Mouse (Mus musculus): ENCODE measurements at regions not wholly inside any gene's neighbourhood (a gene's known extent, or its start where the extent isn't known, plus 50 kb on each side); places are given as distances from the start of the nearest gene placed in this dataset.
A peak's percentile ranks its signal among the peaks of the same experiment; 100 is the strongest.

DNA sequence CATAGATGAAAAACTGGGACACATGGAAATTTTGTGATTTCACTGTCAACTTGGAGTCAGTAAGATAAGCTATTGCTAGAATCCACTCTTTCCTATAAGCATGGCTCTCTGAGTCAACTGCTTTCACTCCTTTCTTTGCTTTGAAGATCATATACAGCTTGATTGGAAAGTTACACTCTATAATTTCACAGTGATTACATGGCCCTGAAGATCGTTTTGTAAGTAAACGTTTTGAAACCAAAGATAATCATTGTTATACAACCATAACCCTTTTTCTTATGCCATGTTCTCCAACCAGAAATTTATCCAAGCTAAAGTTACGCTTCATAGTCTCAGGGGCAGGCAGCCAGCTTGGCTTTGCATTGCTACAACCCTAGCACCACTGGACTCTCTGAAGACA is 322.1 kb upstream of the N6amt1 start:
- Histone ChIP-seq H3K4me3 (ENCODE audit: low read depth, low read length) (no peak overlapping the region), H3K4me1 (ENCODE audit: control insufficient read depth, insufficient read depth, low read length) (no peaks in the 10 kb centered on the region), H3K36me3 (ENCODE audit: control insufficient read depth, insufficient read depth, low read length) (no peaks in the 10 kb centered on the region), H3K4me2 (ENCODE audit: low read length) (no peak overlapping the region), H3K27ac (ENCODE audit: low read length) (no peak overlapping the region), H3K27me3 (ENCODE audit: control insufficient read depth, insufficient read depth, low read depth, low read length) (no peaks in the 10 kb centered on the region), H3K9ac (ENCODE audit: low read depth, low read length) (no peak overlapping the region), H3K9me3 (replicated peaks; ENCODE audit: control insufficient read depth, low read length, poor library complexity, severe bottlenecking) (no peaks in the 10 kb centered on the region)
- WGBS = 87% methylated on average over 3 of the region's 3 CpGs
- ATAC-seq = no peak

DNA sequence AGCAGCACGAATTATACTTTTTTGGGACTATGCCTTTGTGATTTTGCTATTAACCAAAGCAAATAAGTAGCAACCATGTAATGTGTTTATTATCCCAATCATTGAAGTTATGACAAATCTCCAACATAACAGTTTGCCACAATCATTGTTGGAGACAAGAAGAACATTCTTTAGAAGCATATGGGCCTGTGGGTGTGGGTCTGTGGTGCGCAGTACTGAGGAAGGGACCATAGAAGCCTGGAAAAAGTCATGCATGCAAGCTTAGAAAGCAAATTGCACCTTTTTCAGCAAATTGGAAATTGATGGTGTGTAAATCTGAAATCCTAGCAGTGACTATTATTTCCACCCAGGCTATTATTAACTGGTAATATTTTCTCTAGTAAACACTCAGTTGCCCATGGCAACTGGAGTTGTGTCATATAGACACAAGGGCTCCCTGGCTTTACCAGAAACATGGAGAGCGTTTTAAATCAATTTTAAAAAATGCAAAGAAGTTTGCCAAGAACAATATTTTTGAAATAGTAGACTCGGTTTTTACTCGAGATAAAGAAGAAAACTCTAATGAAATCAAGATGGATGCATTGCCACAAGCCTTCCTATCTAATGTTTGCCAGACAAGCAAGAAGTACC is 325.4 kb upstream of the N6amt1 start:
- 86% methylated on average over 5 of the region's 5 CpGs for WGBS
- H3K4me3 ChIP-seq (ENCODE audit: low read depth, low read length) = no peak overlapping the region
- H3K4me1 ChIP-seq (ENCODE audit: control insufficient read depth, insufficient read depth, low read length) = no peaks in the 10 kb centered on the region
- ATAC-seq = no peak
- H3K27ac ChIP-seq (ENCODE audit: low read length) = no peak overlapping the region
- no peaks in the 10 kb centered on the region for H3K9me3 ChIP-seq (replicated peaks; ENCODE audit: control insufficient read depth, low read length, poor library complexity, severe bottlenecking)
- H3K27me3 ChIP-seq (ENCODE audit: control insufficient read depth, insufficient read depth, low read depth, low read length) = no peaks in the 10 kb centered on the region
- H3K4me2 ChIP-seq (ENCODE audit: low read length) = no peak overlapping the region
- H3K36me3 ChIP-seq (ENCODE audit: control insufficient read depth, insufficient read depth, low read length) = no peaks in the 10 kb centered on the region
- H3K9ac ChIP-seq (ENCODE audit: low read depth, low read length) = no peak overlapping the region

DNA sequence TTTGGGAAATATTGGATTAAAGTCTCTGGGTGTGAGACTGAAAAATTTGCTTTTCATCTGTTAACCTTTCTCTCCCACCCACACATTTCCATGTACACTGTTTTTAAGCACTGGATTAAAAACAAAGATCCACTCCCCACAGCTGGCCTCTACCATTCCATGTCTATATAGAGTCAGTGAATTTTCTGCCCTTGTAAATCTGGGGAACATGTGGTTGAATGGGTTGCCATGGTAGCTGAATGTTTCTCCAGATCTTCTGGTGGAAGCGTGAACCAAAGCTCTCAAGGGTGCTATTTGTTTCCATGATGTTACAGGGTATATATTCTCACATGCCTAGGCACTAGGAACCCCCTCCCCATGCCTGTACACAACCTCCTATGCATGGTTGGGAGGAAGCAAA is 326.4 kb upstream of the N6amt1 start:
- Histone ChIP-seq H3K9me3 (replicated peaks; ENCODE audit: control insufficient read depth, low read length, poor library complexity, severe bottlenecking) (no peaks in the 10 kb centered on the region), H3K9ac (ENCODE audit: low read depth, low read length) (no peak overlapping the region), H3K27me3 (ENCODE audit: control insufficient read depth, insufficient read depth, low read depth, low read length) (no peaks in the 10 kb centered on the region), H3K27ac (ENCODE audit: low read length) (no peak overlapping the region), H3K4me1 (ENCODE audit: control insufficient read depth, insufficient read depth, low read length) (no peaks in the 10 kb centered on the region), H3K4me3 (ENCODE audit: low read depth, low read length) (no peak overlapping the region), H3K36me3 (ENCODE audit: control insufficient read depth, insufficient read depth, low read length) (no peaks in the 10 kb centered on the region), H3K4me2 (ENCODE audit: low read length) (no peak overlapping the region)
- 80% methylated on average over 1 of the region's 1 CpGs for WGBS
- no peak for ATAC-seq

DNA sequence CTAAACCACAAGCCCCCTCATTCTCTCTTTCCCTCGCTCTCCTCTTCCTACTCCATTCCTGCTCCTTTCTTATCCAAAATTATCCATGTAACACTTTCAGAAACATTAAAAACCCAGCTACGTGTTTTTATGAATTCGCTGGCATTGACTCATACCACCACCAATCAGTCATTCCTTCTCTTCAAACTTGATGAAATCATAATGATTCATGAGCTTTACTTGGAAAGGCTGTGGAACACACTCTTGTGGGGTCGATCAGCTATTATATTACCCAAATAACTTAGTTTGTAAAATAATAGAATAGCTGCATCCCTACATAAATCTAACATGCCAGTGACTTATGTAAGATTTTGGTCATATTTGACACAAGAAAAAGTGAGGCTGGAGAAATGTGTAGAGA is 331.9 kb upstream of the N6amt1 start:
- H3K9me3 ChIP-seq (replicated peaks; ENCODE audit: control insufficient read depth, low read length, poor library complexity, severe bottlenecking) = no peaks in the 10 kb centered on the region
- H3K9ac ChIP-seq (ENCODE audit: low read depth, low read length) = no peak overlapping the region
- no peak overlapping the region for H3K4me3 ChIP-seq (ENCODE audit: low read depth, low read length)
- H3K27me3 ChIP-seq (ENCODE audit: control insufficient read depth, insufficient read depth, low read depth, low read length) = no peaks in the 10 kb centered on the region
- H3K4me2 ChIP-seq (ENCODE audit: low read length) = no peak overlapping the region
- WGBS = 91% methylated on average over 4 of the region's 4 CpGs
- H3K36me3 ChIP-seq (ENCODE audit: control insufficient read depth, insufficient read depth, low read length) = no peaks in the 10 kb centered on the region
- H3K4me1 ChIP-seq (ENCODE audit: control insufficient read depth, insufficient read depth, low read length) = no peaks in the 10 kb centered on the region
- H3K27ac ChIP-seq (ENCODE audit: low read length) = no peak overlapping the region
- no peak for ATAC-seq

DNA sequence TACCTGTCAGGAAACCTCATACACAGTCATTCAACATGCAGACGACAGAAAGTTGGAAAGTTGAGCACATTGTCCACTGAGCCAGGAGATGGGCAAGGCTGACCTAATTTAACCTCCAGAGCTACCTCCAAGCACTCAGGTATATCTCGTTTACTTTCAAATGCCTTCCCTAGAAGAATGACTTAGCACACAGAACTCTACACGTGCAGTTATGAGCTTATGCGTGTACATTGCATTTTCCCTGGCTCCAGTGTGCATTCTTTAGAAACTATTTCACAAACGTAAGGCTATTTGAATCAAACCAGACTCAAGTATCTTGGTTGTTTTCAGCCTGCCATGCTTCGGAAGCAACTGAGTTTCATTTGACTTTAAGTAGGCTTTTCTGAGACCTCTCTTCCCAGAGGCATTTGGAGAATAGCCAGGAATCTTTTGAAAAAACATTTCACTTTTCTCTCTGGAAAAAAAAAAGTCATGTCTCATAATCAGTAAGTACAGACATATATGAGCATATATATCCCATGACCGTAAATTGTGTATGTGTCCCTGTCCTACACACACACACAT is 336.8 kb upstream of the N6amt1 start:
- 86% methylated on average over 7 of the region's 7 CpGs for WGBS
- no peaks in the 10 kb centered on the region for H3K27me3 ChIP-seq (ENCODE audit: control insufficient read depth, insufficient read depth, low read depth, low read length)
- no peaks in the 10 kb centered on the region for H3K4me1 ChIP-seq (ENCODE audit: control insufficient read depth, insufficient read depth, low read length)
- no peak overlapping the region for H3K27ac ChIP-seq (ENCODE audit: low read length)
- H3K4me2 ChIP-seq (ENCODE audit: low read length) = no peak overlapping the region
- no peak overlapping the region for H3K4me3 ChIP-seq (ENCODE audit: low read depth, low read length)
- H3K9ac ChIP-seq (ENCODE audit: low read depth, low read length) = no peak overlapping the region
- no peak for ATAC-seq
- H3K9me3 ChIP-seq (replicated peaks; ENCODE audit: control insufficient read depth, low read length, poor library complexity, severe bottlenecking) = no peaks in the 10 kb centered on the region
- H3K36me3 ChIP-seq (ENCODE audit: control insufficient read depth, insufficient read depth, low read length) = no peaks in the 10 kb centered on the region

DNA sequence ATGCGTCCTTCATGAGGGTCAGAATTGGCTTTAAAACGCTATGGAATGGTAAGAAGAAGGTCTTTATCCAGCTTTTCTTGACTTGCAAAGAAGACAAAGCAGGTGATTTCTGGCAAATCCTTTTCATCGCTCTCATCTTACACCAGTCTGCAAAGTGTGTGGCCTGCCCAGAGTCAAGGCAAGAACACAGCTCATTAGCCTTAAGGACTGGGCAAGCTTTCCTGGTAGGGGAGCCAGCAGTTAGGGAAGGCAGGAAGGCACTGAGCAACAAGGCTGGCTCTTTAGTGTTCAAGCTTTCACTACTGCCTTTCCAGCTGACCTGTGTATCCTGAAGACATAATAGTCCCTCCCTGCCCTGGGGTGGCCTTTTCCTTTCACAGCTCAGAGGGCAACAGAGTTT is 352.4 kb upstream of the N6amt1 start:
- no peak overlapping the region for H3K9ac ChIP-seq (ENCODE audit: low read depth, low read length)
- H3K36me3 ChIP-seq (ENCODE audit: control insufficient read depth, insufficient read depth, low read length) = no peaks in the 10 kb centered on the region
- H3K27me3 ChIP-seq (ENCODE audit: control insufficient read depth, insufficient read depth, low read depth, low read length) = no peaks in the 10 kb centered on the region
- 0 out of 2 replicates have a peak, but pooled peaks cover 3% of the 10 kb centered on the region for H3K4me1 ChIP-seq (ENCODE audit: control insufficient read depth, insufficient read depth, low read length)
- no peak overlapping the region for H3K27ac ChIP-seq (ENCODE audit: low read length)
- no peak overlapping the region for H3K4me2 ChIP-seq (ENCODE audit: low read length)
- H3K9me3 ChIP-seq (replicated peaks; ENCODE audit: control insufficient read depth, low read length, poor library complexity, severe bottlenecking) = no peaks in the 10 kb centered on the region
- no peak overlapping the region for H3K4me3 ChIP-seq (ENCODE audit: low read depth, low read length)
- WGBS = 33% methylated on average over 3 of the region's 3 CpGs
- ATAC-seq = peak; percentile 68

DNA sequence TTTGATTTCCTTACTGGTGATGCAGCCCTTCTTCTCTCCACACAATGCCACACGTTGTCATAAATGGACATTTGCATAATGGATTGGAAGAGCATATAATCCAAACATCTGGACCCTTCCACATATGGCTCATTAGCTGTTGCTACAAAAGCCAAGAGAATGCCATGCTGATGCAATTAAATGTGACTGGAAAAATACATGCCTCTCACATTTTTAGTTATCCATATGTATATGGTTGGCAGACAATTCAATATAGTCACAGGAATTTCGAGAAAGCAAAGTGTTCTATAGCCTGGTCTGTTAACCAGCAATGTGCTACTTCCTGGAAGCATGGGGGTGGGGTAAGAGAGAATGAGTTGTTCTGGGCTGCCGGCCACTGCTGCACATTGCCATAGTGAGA is 352.9 kb upstream of the N6amt1 start:
- WGBS = 18% methylated on average over 3 of the region's 3 CpGs
- no peaks in the 10 kb centered on the region for H3K9me3 ChIP-seq (replicated peaks; ENCODE audit: control insufficient read depth, low read length, poor library complexity, severe bottlenecking)

DNA sequence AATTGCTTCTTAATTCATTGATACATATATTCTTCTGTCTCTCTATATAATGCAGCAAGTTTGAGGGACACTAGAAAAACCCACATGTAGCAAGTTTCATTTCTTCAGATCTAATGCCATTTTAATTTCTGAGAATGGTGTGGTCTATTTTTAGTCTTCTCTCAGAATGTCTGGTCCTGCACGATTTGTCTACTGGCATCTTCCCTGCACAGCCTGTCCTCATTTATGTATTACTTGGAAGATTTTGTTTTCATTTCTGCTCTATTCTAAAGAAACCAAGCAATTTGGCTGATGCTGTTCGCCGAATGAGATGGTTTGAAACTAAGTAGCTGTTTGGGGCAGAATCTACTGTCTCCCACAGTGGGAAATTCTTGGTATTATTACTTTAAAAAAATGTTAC is 382.3 kb upstream of the N6amt1 start:
- Histone ChIP-seq H3K36me3 (ENCODE audit: control insufficient read depth, insufficient read depth, low read length) (no peaks in the 10 kb centered on the region), H3K4me2 (ENCODE audit: low read length) (no peak overlapping the region), H3K4me3 (ENCODE audit: low read depth, low read length) (no peak overlapping the region), H3K27me3 (ENCODE audit: control insufficient read depth, insufficient read depth, low read depth, low read length) (no peaks in the 10 kb centered on the region), H3K9ac (ENCODE audit: low read depth, low read length) (no peak overlapping the region), H3K4me1 (ENCODE audit: control insufficient read depth, insufficient read depth, low read length) (no peaks in the 10 kb centered on the region), H3K9me3 (replicated peaks; ENCODE audit: control insufficient read depth, low read length, poor library complexity, severe bottlenecking) (no peaks in the 10 kb centered on the region), H3K27ac (ENCODE audit: low read length) (no peak overlapping the region)
- ATAC-seq = no peak
- 90% methylated on average over 3 of the region's 3 CpGs for WGBS

More for the DNA sequence above, 352.9 kb upstream of the N6amt1 start:
- Histone ChIP-seq H3K27ac (ENCODE audit: low read length) (no peak overlapping the region; the same call in 1 of the 2 replicates), H3K4me3 (ENCODE audit: low read depth, low read length) (no peak overlapping the region), H3K4me2 (ENCODE audit: low read length) (no peak overlapping the region), H3K27me3 (ENCODE audit: control insufficient read depth, insufficient read depth, low read depth, low read length) (no peaks in the 10 kb centered on the region), H3K36me3 (ENCODE audit: control insufficient read depth, insufficient read depth, low read length) (no peaks in the 10 kb centered on the region), H3K4me1 (ENCODE audit: control insufficient read depth, insufficient read depth, low read length) (0 out of 2 replicates have a peak, but pooled peaks cover 3% of the 10 kb centered on the region), H3K9ac (ENCODE audit: low read depth, low read length) (no peak overlapping the region)
- peak; percentile 85 for ATAC-seq

DNA sequence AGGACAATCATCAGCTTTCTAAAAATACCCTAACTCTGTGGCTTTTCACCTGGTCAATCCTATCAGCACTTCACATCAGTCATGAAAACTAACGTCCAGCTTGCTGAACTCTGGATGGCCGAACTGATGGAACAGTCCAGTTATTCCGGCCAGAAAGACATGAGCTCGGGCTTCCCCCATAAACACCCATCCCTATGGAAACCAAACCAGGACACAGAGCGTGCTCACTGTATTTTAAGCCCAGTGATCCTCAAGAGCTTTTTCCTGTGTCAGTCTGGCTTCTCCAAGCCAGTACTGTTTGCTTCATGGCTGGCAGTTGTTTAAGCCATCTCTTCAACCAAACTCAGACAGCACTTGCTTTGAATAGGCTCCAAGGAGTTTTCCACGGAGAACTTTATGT is 404.3 kb upstream of the N6amt1 start:
- no peaks in the 10 kb centered on the region for H3K9me3 ChIP-seq (replicated peaks; ENCODE audit: control insufficient read depth, low read length, poor library complexity, severe bottlenecking)
- H3K27ac ChIP-seq (ENCODE audit: low read length) = no peak overlapping the region
- WGBS = 88% methylated on average over 6 of the region's 6 CpGs
- H3K27me3 ChIP-seq (ENCODE audit: control insufficient read depth, insufficient read depth, low read depth, low read length) = no peaks in the 10 kb centered on the region
- no peak overlapping the region for H3K4me3 ChIP-seq (ENCODE audit: low read depth, low read length)
- ATAC-seq = no peak
- H3K4me1 ChIP-seq (ENCODE audit: control insufficient read depth, insufficient read depth, low read length) = no peaks in the 10 kb centered on the region
- no peak overlapping the region for H3K4me2 ChIP-seq (ENCODE audit: low read length)
- H3K36me3 ChIP-seq (ENCODE audit: control insufficient read depth, insufficient read depth, low read length) = no peaks in the 10 kb centered on the region
- H3K9ac ChIP-seq (ENCODE audit: low read depth, low read length) = no peak overlapping the region
